Mouse (Mus musculus) hindbrain, embryonic 11.5 days (tissue): Measurements from ENCODE around the gene Trir. TPM values are rescaled to one million over a fixed set of nuclear protein-coding genes. Genes with fewer than 3 reads are reported as not detected.

Experiments
- ATAC-seq: fragments of 200-750 bp; cut with Nextera tagmentation; 2 replicates; pipeline ENCODE4 v1.8.0; 2017; ENCODE audit warnings: mild to moderate bottlenecking, moderate TSS enrichment, moderate library complexity; ENCODE audit not compliant: low FRiP score
- DNase-seq: peaks from one replicate; pipeline ENCODE4 v3.0.0-alpha.2; 2015; ENCODE audit warnings: low spot score
- H3K27ac ChIP-seq: fragments of 300-500 bp; sonication (generic); 2 replicates; pipeline ENCODE4 v1.5.1; 2014; ENCODE audit warnings: mild to moderate bottlenecking, low read depth, low read length
- H3K27me3 ChIP-seq: fragments of 300-500 bp; sonication (generic); 2 replicates; pipeline ENCODE4 v1.6.1; 2014; ENCODE audit warnings: mild to moderate bottlenecking, low read length, moderate library complexity, mixed read lengths; ENCODE audit not compliant: control insufficient read depth, insufficient read depth
- H3K36me3 ChIP-seq: fragments of 300-500 bp; sonication (generic); 2 replicates; pipeline ENCODE4 v1.6.1; 2014; ENCODE audit warnings: mild to moderate bottlenecking, low read length, moderate library complexity, mixed read lengths; ENCODE audit not compliant: control insufficient read depth, insufficient read depth
- H3K4me1 ChIP-seq: fragments of 300-500 bp; sonication (generic); replicated peaks from 2 replicates; pipeline ENCODE4 v1.6.1; 2014; ENCODE audit warnings: low read length, mixed read lengths; ENCODE audit not compliant: control insufficient read depth, insufficient read depth
- H3K4me2 ChIP-seq: fragments of 300-500 bp; sonication (generic); replicated peaks from 2 replicates; pipeline ENCODE4 v1.6.1; 2014; ENCODE audit warnings: mild to moderate bottlenecking, low read depth, low read length
- H3K4me3 ChIP-seq: fragments of 300-500 bp; sonication (generic); 2 replicates; pipeline ENCODE4 v1.5.1; 2014; ENCODE audit warnings: low read depth, low read length
- H3K9ac ChIP-seq: fragments of 300-500 bp; sonication (generic); 2 replicates; pipeline ENCODE4 v1.6.1; 2014; ENCODE audit warnings: low read depth, low read length
- H3K9me3 ChIP-seq: fragments of 300-500 bp; sonication (generic); 2 replicates; pipeline ENCODE4 v1.6.1; 2016; ENCODE audit warnings: low read length; ENCODE audit not compliant: control insufficient read depth
- WGBS: fragments of 180-500 bp; shearing (Covaris S2); extraction: QIAGEN DNeasy Blood & Tissue Kit; methylation state at CpG from one replicate; pipeline ENCODE4 v1.1.7; 2014; 5-methylcytosine and 5-hydroxymethylcytosine counted together
- polyA plus RNA-seq: library from polyadenylated mRNA; unstranded; fragments of >200 nt; fragmentation: Nextera tagmentation; extraction: Ambion mirVana; gene quantifications from 2 replicates; pipeline ENCODE4 v1.2.1, GENCODE M21; 2014

Gene Trir
- polyA plus RNA-seq, 1 experiment from 2014 or later: 186 TPM

- no peak for DNase-seq
- 79% methylated on average over 2 of the region's 2 CpGs for WGBS
Measured at GRCm38 (mm10) chr8:85014431-85014830, 12.2 kb upstream of the Trir start, which contains the start of gene Best2. Best2 (minus strand) TSS chr8:85014531.

DNA sequence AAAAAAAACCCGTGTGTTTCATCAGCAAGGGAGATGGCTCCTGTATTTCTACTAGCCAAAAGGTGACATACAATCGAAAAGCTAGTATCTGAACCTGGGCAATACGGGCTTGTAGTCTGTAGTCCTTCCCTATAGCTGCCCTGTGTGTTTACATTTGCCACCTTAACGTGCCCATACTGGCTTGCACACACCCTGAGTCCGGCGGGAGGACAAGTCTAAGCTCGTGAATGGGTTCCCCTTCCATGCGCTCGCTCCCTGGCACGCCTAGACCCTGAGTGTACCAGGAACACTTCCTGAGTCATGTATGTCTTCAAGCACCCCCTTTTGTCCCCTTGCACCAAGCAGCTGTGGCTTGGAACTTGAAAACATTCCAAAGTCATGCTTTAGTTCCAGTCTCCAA lies 9.9 kb upstream of the Trir start:
- ATAC-seq: no peak
- DNase-seq: no peak
- Histone ChIP-seq H3K4me2 (no peak overlapping the region), H3K4me3 (no peak overlapping the region), H3K27me3 (peaks cover 11% of the 10 kb centered on the region), H3K9ac (no peak overlapping the region), H3K27ac (no peak overlapping the region), H3K36me3 (peaks cover 6% of the 10 kb centered on the region; the same call in 1 of the 2 replicates), H3K4me1 (no peaks in the 10 kb centered on the region), H3K9me3 (no peaks in the 10 kb centered on the region)
- WGBS: 70% methylated on average over 10 of the region's 10 CpGs

More at GRCm38 (mm10) chr8:85014431-85014830, 12.2 kb upstream of the Trir start, which contains the start of gene Best2:
- Histone ChIP-seq H3K4me2 (peak within 1 kb of the TSS; percentile 55), H3K27me3 (peaks cover 23% of the 10 kb centered on the region), H3K9me3 (no peaks in the 10 kb centered on the region), H3K36me3 (peaks cover 3% of the 10 kb centered on the region; the same call in 1 of the 2 replicates), H3K4me3 (0 out of 2 replicates have a peak within 1 kb of the TSS, but pooled peaks have one; percentile 12), H3K4me1 (no peaks in the 10 kb centered on the region), H3K27ac (no peak within 1 kb of the TSS), H3K9ac (peak within 1 kb of the TSS; percentile 39; the same call in 1 of the 2 replicates)
- no peak for ATAC-seq

DNA sequence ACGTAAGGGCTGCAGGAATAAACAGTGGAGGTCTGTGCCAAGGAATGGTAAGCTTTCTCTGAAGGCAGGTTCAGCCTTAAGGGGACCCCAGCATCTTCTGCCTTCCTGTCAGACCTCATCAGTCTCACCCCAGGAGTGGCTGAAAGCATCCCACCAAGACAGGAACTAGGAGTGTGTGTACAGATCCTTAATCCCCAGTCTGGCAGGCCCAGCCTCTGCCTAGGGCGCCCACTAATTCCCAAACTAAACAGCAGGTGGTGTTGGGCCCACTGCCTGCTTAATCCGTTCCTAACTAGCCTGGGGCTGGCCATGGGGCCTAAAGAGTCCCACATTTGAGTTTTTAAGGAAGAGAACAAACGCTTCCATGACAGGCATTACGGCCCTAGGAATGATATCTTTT lies 9.4 kb upstream of the Trir start:
- DNase-seq (no peak), ATAC-seq (no peak)
- Histone ChIP-seq H3K27me3 (peaks cover 10% of the 10 kb centered on the region), H3K36me3 (peaks cover 10% of the 10 kb centered on the region; the same call in 1 of the 2 replicates), H3K9ac (no peak overlapping the region), H3K4me3 (no peak overlapping the region), H3K9me3 (no peaks in the 10 kb centered on the region), H3K4me1 (no peaks in the 10 kb centered on the region), H3K4me2 (no peak overlapping the region), H3K27ac (no peak overlapping the region)
- WGBS: 49% methylated on average over 5 of the region's 5 CpGs

- no peak overlapping the region for H3K27ac ChIP-seq
- WGBS: 95% methylated on average over 3 of the region's 3 CpGs
- ATAC-seq (no peak), DNase-seq (no peak)
- H3K4me2 ChIP-seq: no peak overlapping the region
- H3K9me3 ChIP-seq: no peaks in the 10 kb centered on the region
- H3K36me3 ChIP-seq: peaks cover 13% of the 10 kb centered on the region; the same call in 1 of the 2 replicates
- H3K4me1 ChIP-seq: peaks cover 4% of the 10 kb centered on the region; the same call in 1 of the 2 replicates
- no peak overlapping the region for H3K4me3 ChIP-seq
- no peaks in the 10 kb centered on the region for H3K27me3 ChIP-seq
- no peak overlapping the region for H3K9ac ChIP-seq
Measured at GRCm38 (mm10) chr8:85021514-85022055, 5.0 kb upstream of the Trir start.

- WGBS: 93% methylated on average over 3 of the region's 3 CpGs
- peaks cover 10% of the 10 kb centered on the region; the same call in 1 of the 2 replicates for H3K36me3 ChIP-seq
- no peaks in the 10 kb centered on the region for H3K9me3 ChIP-seq
- ATAC-seq (no peak), DNase-seq (no peak)
- H3K9ac ChIP-seq: no peak overlapping the region
- H3K27me3 ChIP-seq: no peaks in the 10 kb centered on the region
- H3K4me2 ChIP-seq: peak overlapping the region; percentile 94; the same call in 1 of the 2 replicates
- H3K27ac ChIP-seq: no peak overlapping the region
- H3K4me3 ChIP-seq: peak overlapping the region; percentile 95; the same call in 1 of the 2 replicates
- H3K4me1 ChIP-seq: peaks cover 8% of the 10 kb centered on the region
Measured at GRCm38 (mm10) chr8:85023846-85024245, 2.8 kb upstream of the Trir start.

- Histone ChIP-seq H3K4me3 (peak within 1 kb of the TSS; percentile 95), H3K4me2 (peak within 1 kb of the TSS; percentile 94), H3K4me1 (peaks cover 10% of the 10 kb centered on the region), H3K9me3 (no peaks in the 10 kb centered on the region), H3K36me3 (peaks cover 13% of the 10 kb centered on the region; the same call in 1 of the 2 replicates), H3K9ac (peak within 1 kb of the TSS; percentile 83), H3K27ac (peak within 1 kb of the TSS; percentile 33), H3K27me3 (no peaks in the 10 kb centered on the region)
- DNase-seq: peak; percentile 90
- WGBS: 7% methylated on average over 30 of the region's 30 CpGs
- peak; percentile 86 for ATAC-seq
Measured at GRCm38 (mm10) chr8:85025098-85025932, 1.3 kb upstream of the Trir start, which contains the start of gene Asna1. Asna1 (minus strand) TSS chr8:85025281.

- DNase-seq: peak; percentile 35
- no peak for ATAC-seq
Measured at GRCm38 (mm10) chr8:85027516-85027855, 863 bp downstream of the Trir start.

DNA sequence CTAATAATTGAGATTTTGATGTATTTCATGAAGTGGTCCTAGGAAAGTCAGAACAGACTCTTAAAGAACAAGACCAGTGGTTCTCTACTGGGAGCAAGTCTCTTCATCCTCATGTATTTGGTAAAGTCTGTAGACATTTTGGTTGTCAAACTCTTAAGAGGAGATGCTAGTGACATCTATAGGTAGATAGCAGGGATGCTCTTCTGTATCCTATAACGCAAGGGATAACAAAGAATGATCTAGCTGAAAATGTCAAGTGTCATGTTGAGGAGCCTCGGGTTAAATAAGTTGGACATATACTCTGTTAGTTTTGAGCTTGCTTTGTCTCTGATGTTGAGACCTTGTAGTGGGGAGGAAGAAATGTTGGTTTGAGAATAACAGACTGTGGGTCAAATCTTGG lies 1.3 kb downstream of the Trir start:
- no peaks in the 10 kb centered on the region for H3K9me3 ChIP-seq
- DNase-seq (no peak), ATAC-seq (no peak)
- H3K4me2 ChIP-seq: peak overlapping the region; percentile 60
- WGBS: 27% methylated on average over 2 of the region's 2 CpGs
- no peaks in the 10 kb centered on the region for H3K27me3 ChIP-seq
- peak overlapping the region; percentile 100 for H3K9ac ChIP-seq
- peaks cover 8% of the 10 kb centered on the region; the same call in 1 of the 2 replicates for H3K36me3 ChIP-seq
- peak overlapping the region; percentile 100 for H3K4me3 ChIP-seq
- H3K4me1 ChIP-seq: peaks cover 10% of the 10 kb centered on the region
- no peak overlapping the region for H3K27ac ChIP-seq

More at GRCm38 (mm10) chr8:85027516-85027855, 863 bp downstream of the Trir start:
- WGBS: 2% methylated on average over 13 of the region's 13 CpGs
- H3K4me3 ChIP-seq: peak overlapping the region; percentile 100
- peak overlapping the region; percentile 75; the same call in 1 of the 2 replicates for H3K27ac ChIP-seq
- peak overlapping the region; percentile 60 for H3K4me2 ChIP-seq
- peak overlapping the region; percentile 100 for H3K9ac ChIP-seq
- peaks cover 10% of the 10 kb centered on the region for H3K4me1 ChIP-seq
- no peaks in the 10 kb centered on the region for H3K27me3 ChIP-seq
- H3K9me3 ChIP-seq: no peaks in the 10 kb centered on the region
- H3K36me3 ChIP-seq: peaks cover 8% of the 10 kb centered on the region; the same call in 1 of the 2 replicates
